Comparison of ENCODE assay signal across 12 mouse cellular contexts in the genomic region with DNA sequence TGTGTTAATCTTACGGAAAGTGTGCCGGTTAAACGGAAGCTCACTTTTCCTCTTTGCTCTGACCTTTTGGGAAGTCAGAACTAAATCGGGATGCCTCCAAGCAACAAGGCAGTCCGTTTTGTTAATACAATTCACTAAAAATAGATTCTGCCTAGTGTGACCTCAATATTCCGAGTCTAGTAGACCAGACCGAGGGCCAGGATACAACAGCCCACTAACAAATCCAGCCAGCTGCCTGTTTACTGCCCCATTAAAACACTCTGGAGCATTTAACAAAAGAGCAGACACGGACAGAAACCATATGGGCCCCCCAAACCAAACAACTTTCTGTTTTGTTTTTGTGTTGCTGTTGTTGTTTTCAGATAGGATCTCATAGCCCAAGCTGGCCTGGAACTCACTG.
A peak's percentile ranks its signal among the peaks of the same experiment; 100 is the strongest.
DNase-seq lines count a peak whose midpoint lies in the region; ATAC-seq lines count a peak whose summit lies in the region.
"Had no signal": no experiment of that assay in that cellular context is flagged by ENCODE, and none has a peak within 500 bp of the region (broad histone marks: within the 10 kb centered on the region; RNA-seq: fewer than 3 reads in every experiment).

No protein-coding gene starts in this region.

- no peaks in the 10 kb centered on the region for H3K27me3 ChIP-seq in heart, embryonic 10.5 days (ENCODE audit: insufficient read depth, poor library complexity, severe bottlenecking)
- H3K27me3 ChIP-seq in heart, embryonic 14.5 days (ENCODE audit: control insufficient read depth, insufficient read depth, low read length), result no peaks in the 10 kb centered on the region
- H3K27me3 ChIP-seq: liver, embryonic 13.5 days had no signal

- intact Hi-C loops in heart, postnatal 25 days (cut with DNase I), result loop anchor here (5.0 kb wide), 1 partner anchor 169 kb away; no protein-coding TSS in a partner anchor

- H3K4me1 ChIP-seq in heart, embryonic 10.5 days, result peaks cover 34% of the 10 kb centered on the region
- peaks cover 13 to 14% of the 10 kb centered on the region in 2 experiments for H3K4me1 ChIP-seq in heart, embryonic 14.5 days (ENCODE audit: control insufficient read depth in 2 of 2, insufficient read depth in 2 of 2, low read length in 2 of 2)
- H3K4me1 ChIP-seq: liver, embryonic 13.5 days had no signal

- H3K4me3 ChIP-seq in heart, embryonic 10.5 days, result no peak overlapping the region
- H3K4me3 ChIP-seq in heart, embryonic 14.5 days (ENCODE audit: control insufficient read depth in 1 of 2, insufficient read depth in 1 of 2, low read depth in 1 of 2, low read length in 2 of 2), result no peak overlapping the region
- H3K4me3 ChIP-seq: hindbrain, embryonic 10.5 days; left cerebral cortex, adult 2 months; liver, embryonic 13.5 days had no signal

- no peak for DNase-seq in heart, embryonic 10.5 days (ENCODE audit: low spot score)
- no peak for DNase-seq in heart, postnatal 25 days (ENCODE audit: low spot score)
- DNase-seq in kidney, postnatal 36 days, result peak; percentile 7 to 8
- peak; percentile 22 to 53 for DNase-seq in lung, postnatal 4 days
- DNase-seq in frontal cortex, postnatal 14 days (ENCODE audit: low spot score in 2 of 2), result no peak
- no peak for DNase-seq in gastrocnemius, postnatal 4 days (ENCODE audit: low spot score in 2 of 2)
- DNase-seq: liver, embryonic 13.5 days had no signal

- H3K9me3 ChIP-seq in heart, embryonic 10.5 days, result no peaks in the 10 kb centered on the region
- H3K9me3 ChIP-seq in heart, embryonic 14.5 days (ENCODE audit: control insufficient read depth, low read length), result no peaks in the 10 kb centered on the region
- H3K9me3 ChIP-seq: hindbrain, embryonic 10.5 days; liver, embryonic 13.5 days had no signal

- H3K9ac ChIP-seq in heart, embryonic 14.5 days (ENCODE audit: low read length), result no peak overlapping the region
- H3K9ac ChIP-seq: liver, embryonic 13.5 days had no signal

- no peak for ATAC-seq in heart, embryonic 14.5 days (ENCODE audit: insufficient number of reproducible peaks, insufficient read depth, low FRiP score, low read depth)
- ATAC-seq: CD4-positive, CD25-positive, alpha-beta regulatory T cell, adult 4 months had no signal

- H3K36me3 ChIP-seq in heart, embryonic 10.5 days, result no peaks in the 10 kb centered on the region
- no peaks in the 10 kb centered on the region for H3K36me3 ChIP-seq in heart, embryonic 14.5 days (ENCODE audit: control insufficient read depth, insufficient read depth, low read length)
- H3K36me3 ChIP-seq: hindbrain, embryonic 10.5 days; liver, embryonic 13.5 days had no signal

- 37% methylated on average over 8 of the region's 8 CpGs for WGBS in heart, embryonic 10.5 days
- WGBS in heart, embryonic 14.5 days, result 26% methylated on average over 8 of the region's 8 CpGs

- peak overlapping the region; percentile 24 for H3K4me2 ChIP-seq in heart, embryonic 14.5 days (ENCODE audit: low read length)
- H3K4me2 ChIP-seq: liver, embryonic 13.5 days; midbrain, embryonic 11.5 days had no signal

- H3K27ac ChIP-seq in heart, embryonic 10.5 days, result peak overlapping the region; percentile 42
- H3K27ac ChIP-seq in heart, embryonic 14.5 days (replicated peaks in 1 of 2; ENCODE audit: control insufficient read depth in 1 of 2, insufficient read depth in 1 of 2, low read depth in 2 of 2, low read length in 2 of 2), result no peak overlapping the region; a peak in 1 of 4 replicates
- H3K27ac ChIP-seq: hindbrain, embryonic 10.5 days; left cerebral cortex, adult 2 months; liver, embryonic 13.5 days had no signal

Comparison
In these comparisons a context has a peak if more than half of its experiments do, and no peak if none do; other contexts are left out.
1. DNase-seq: peak in kidney, postnatal 36 days (2 of 2) and lung, postnatal 4 days (2 of 2); none in heart, embryonic 10.5 days (single experiment), heart, postnatal 25 days (single experiment), frontal cortex, postnatal 14 days (0 of 2) and gastrocnemius, postnatal 4 days (0 of 2).